Mouse (Mus musculus) liver, adult (tissue): ENCODE measurements around the gene Gk2.

Experiments
- GATA4 ChIP-seq: IDR thresholded peaks from 2 replicates; pipeline ENCODE4 v1.6.1; 2014; ENCODE audit warnings: mild to moderate bottlenecking, low read length; ENCODE audit not compliant: insufficient replicate concordance

Gene Gk2

DNA sequence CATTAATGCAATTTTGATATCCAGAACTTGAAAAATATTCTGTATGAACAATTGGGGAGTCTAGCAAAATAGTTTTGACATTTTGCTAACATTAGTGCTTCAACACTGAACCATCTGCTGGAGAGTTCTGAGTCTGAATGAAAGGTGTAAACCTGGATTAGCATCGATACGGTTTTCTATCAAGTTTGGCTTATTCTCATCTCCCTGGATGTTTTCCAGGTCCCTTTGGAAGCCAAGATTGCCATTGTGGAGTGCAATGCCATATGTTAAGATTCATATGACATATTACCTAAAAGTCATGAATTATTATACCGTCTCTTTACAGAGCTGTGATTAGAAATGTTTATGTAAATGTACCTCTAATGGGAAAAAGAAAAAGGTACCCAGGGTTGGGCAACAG is 43.1 kb downstream of the Gk2 start:
- TF ChIP-seq GATA4, result no peak

DNA sequence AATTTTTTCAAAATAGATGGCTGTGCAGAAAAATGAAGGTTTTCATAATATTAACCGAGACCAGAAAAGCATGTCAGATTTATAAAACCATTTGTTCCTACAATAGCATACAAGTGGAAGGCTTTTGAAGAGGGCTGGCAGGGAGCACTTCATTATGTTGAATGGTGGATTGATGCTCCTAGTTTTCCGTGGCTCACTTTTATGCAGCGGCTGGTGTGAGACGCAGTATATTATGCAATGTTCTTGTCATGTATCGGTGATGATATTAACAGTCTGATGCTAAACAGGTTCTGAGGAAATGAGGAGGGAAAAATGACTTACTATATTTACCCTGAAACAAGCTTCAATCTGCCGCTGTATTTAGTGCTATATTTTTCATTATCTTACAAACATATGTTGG is 46.6 kb downstream of the Gk2 start:
- TF ChIP-seq GATA4, result no peak

DNA sequence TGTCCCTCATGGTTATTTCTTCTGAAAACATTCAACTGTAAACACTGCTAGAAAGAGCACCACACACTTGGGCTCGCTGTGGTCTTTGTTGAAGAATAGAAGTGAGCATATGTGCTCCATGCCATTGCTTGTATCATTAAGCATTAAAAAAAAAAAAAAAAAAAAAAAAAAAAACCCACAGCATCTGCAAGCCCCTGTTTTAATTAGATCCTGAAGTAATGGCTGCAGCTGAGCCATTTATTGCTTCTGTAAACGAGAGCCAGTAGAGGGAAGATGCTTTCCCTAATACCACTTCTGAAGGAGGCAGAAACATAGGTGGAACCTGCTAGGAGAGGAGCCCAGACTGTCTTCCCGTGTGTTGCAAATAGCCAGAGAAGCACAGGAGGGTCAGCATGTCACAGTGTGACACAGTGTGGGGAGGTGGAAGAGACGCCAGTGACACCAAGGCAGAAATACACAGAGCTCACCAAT is 47.6 kb downstream of the Gk2 start:
- no peak for TF ChIP-seq GATA4
